Mouse (Mus musculus) heart, embryonic 11.5 days (tissue): Measurements from ENCODE around the gene Gm10428. TPM values are rescaled to one million over a fixed set of nuclear protein-coding genes. Genes with fewer than 3 reads are reported as not detected.
"Not testable (repeated sequence)": the region's sequence is repeated elsewhere in the genome, so short reads cannot be mapped to it uniquely, and the experiment has no call there.

ENCODE experiments used
- ATAC-seq: fragments of 200-750 bp; cut with Nextera tagmentation; replicated peaks from 2 replicates; pipeline ENCODE4 v1.8.0; 2017; ENCODE audit warnings: moderate library complexity; ENCODE audit not compliant: insufficient number of reproducible peaks, low FRiP score, low TSS enrichment
- H3K27ac ChIP-seq: fragments of 300-500 bp; sonication (generic); 2 replicates; pipeline ENCODE4 v1.5.1; 2014; ENCODE audit warnings: mild to moderate bottlenecking, low read depth, low read length
- H3K27me3 ChIP-seq: fragments of 300-500 bp; sonication (generic); 2 replicates; pipeline ENCODE4 v1.6.1; 2014; ENCODE audit warnings: mild to moderate bottlenecking, low read length, mixed read lengths; ENCODE audit not compliant: control insufficient read depth, insufficient read depth
- H3K36me3 ChIP-seq: fragments of 300-500 bp; sonication (generic); 2 replicates; pipeline ENCODE4 v1.6.1; 2014; ENCODE audit warnings: mild to moderate bottlenecking, low read length, moderate library complexity, mixed read lengths; ENCODE audit not compliant: control insufficient read depth, insufficient read depth
- H3K4me1 ChIP-seq: fragments of 300-500 bp; sonication (generic); 2 replicates; pipeline ENCODE4 v1.6.1; 2014; ENCODE audit warnings: low read length; ENCODE audit not compliant: control insufficient read depth, insufficient read depth
- H3K4me2 ChIP-seq: fragments of 300-500 bp; sonication (generic); 2 replicates; pipeline ENCODE4 v1.6.1; 2014; ENCODE audit warnings: mild to moderate bottlenecking, moderate library complexity
- H3K4me3 ChIP-seq: fragments of 300-500 bp; sonication (generic); 2 replicates; pipeline ENCODE4 v1.5.1; 2014; ENCODE audit warnings: low read depth, low read length
- H3K9ac ChIP-seq: fragments of 300-500 bp; sonication (generic); 2 replicates; pipeline ENCODE4 v1.6.1; 2014; ENCODE audit warnings: mild to moderate bottlenecking, low read depth, low read length, moderate library complexity
- H3K9me3 ChIP-seq: fragments of 300-500 bp; sonication (generic); replicated peaks from 2 replicates; pipeline ENCODE4 v1.6.1; 2016; ENCODE audit warnings: low read length; ENCODE audit not compliant: control insufficient read depth
- whole genome bisulfite sequencing: fragments of 180-500 bp; shearing (Covaris S2); extraction: QIAGEN DNeasy Blood & Tissue Kit; methylation state at CpG from one replicate; pipeline ENCODE4 v1.1.7; 2014; ENCODE audit not compliant: insufficient replicate concordance; 5-methylcytosine and 5-hydroxymethylcytosine counted together
- polyA plus RNA-seq: library from polyadenylated mRNA; unstranded; fragments of >200 nt; fragmentation: Nextera tagmentation; extraction: Ambion mirVana; gene quantifications from 2 replicates; pipeline ENCODE4 v1.2.1, GENCODE M21; 2014

Gm10428 gene
- polyA plus RNA-seq, 1 experiment from 2014 or later: not detected

GRCm38 (mm10) chr11:62742261-62742957 is 10.5 kb upstream of the Gm10428 start:
- no peaks in the 10 kb centered on the region for H3K4me1 ChIP-seq
- no peak for ATAC-seq
- peaks cover 11% of the 10 kb centered on the region for H3K27me3 ChIP-seq
- WGBS: 70% methylated on average over 10 of the region's 10 CpGs
- no peak overlapping the region for H3K4me2 ChIP-seq
- no peak overlapping the region for H3K4me3 ChIP-seq
- no peak overlapping the region for H3K9ac ChIP-seq
- H3K36me3 ChIP-seq: no peaks in the 10 kb centered on the region
- H3K27ac ChIP-seq: no peak overlapping the region
- no peaks in the 10 kb centered on the region for H3K9me3 ChIP-seq

- 45% methylated on average over 5 of the region's 5 CpGs for WGBS
- Histone ChIP-seq H3K36me3 (no peaks in the 10 kb centered on the region), H3K4me1 (no peaks in the 10 kb centered on the region), H3K4me3 (no peak overlapping the region), H3K9me3 (no peaks in the 10 kb centered on the region), H3K27ac (no peak overlapping the region), H3K4me2 (no peak overlapping the region), H3K27me3 (peaks cover 18% of the 10 kb centered on the region), H3K9ac (no peak overlapping the region)
- ATAC-seq: no peak
Observed at GRCm38 (mm10) chr11:62744103-62744502, 8.8 kb upstream of the Gm10428 start.

DNA sequence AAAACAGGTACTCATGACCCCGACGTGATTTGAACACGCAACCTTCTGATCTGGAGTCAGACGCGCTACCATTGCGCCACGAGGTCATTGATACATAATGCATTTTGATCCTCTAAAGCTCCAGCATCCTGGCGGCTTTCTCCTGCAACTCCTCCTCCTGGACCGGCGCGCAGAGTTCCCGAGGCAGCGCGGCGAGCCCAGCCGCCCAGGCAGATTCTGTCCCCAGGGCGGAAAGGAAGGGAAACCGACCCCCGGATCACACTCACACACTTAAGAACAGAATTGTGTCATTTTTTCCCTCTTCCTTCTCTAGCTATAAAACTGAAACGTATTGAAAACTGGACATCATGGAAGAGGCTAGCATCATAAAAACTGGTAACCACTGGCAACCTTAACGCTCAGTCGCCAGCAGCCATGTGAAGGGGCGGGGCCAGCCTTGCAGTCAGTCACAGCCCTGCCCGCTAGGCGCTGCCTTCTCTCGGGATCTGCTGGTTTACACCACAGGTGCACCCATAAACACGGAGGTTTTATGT is 6.8 kb upstream of the Gm10428 start:
- Histone ChIP-seq H3K36me3 (no peaks in the 10 kb centered on the region), H3K4me2 (peak overlapping the region; percentile 78), H3K4me3 (peak overlapping the region; percentile 43), H3K27ac (no peak overlapping the region), H3K9ac (no peak overlapping the region), H3K27me3 (peaks cover 19% of the 10 kb centered on the region), H3K9me3 (no peaks in the 10 kb centered on the region), H3K4me1 (no peaks in the 10 kb centered on the region)
- 4% methylated on average over 27 of the region's 27 CpGs for WGBS
- ATAC-seq: no peak

DNA sequence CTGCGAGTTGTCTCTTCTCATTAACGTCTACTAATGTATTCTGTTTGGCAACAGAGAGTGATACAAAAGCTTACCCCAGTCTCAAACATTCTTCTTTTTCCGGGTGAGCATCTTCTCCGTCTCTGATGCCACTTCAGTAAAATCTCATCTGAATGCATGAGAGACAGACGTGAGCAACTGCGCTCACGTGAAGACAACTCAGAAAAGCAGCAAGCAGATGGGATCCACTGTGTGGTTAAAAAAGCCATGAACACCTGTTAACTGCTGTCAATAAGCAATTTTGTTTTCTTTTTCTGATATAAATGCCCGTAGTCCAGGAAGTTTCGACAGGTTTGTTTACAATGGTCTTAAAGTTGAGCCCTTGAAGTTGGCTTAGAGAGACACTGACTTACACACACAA is 5.7 kb upstream of the Gm10428 start:
- H3K4me3 ChIP-seq: no peak overlapping the region
- ATAC-seq: no peak
- WGBS: 77% methylated on average over 9 of the region's 9 CpGs
- no peak overlapping the region for H3K4me2 ChIP-seq
- H3K27me3 ChIP-seq: peaks cover 23% of the 10 kb centered on the region
- no peak overlapping the region for H3K9ac ChIP-seq
- no peaks in the 10 kb centered on the region for H3K4me1 ChIP-seq
- H3K36me3 ChIP-seq: no peaks in the 10 kb centered on the region
- H3K27ac ChIP-seq: no peak overlapping the region
- no peaks in the 10 kb centered on the region for H3K9me3 ChIP-seq

- Histone ChIP-seq H3K9me3 (no peaks in the 10 kb centered on the region), H3K27ac (no peak overlapping the region), H3K4me3 (no peak overlapping the region), H3K27me3 (peaks cover 23% of the 10 kb centered on the region), H3K36me3 (no peaks in the 10 kb centered on the region), H3K9ac (no peak overlapping the region), H3K4me2 (no peak overlapping the region), H3K4me1 (no peaks in the 10 kb centered on the region)
- WGBS: 78% methylated on average over 4 of the region's 4 CpGs
- no peak for ATAC-seq
Observed at GRCm38 (mm10) chr11:62748062-62748461, 4.8 kb upstream of the Gm10428 start.

GRCm38 (mm10) chr11:62749445-62749844 is 3.5 kb upstream of the Gm10428 start:
- not testable (repeated sequence) for ATAC-seq, H3K4me3 ChIP-seq, H3K9me3 ChIP-seq, H3K27ac ChIP-seq, H3K4me1 ChIP-seq, H3K36me3 ChIP-seq, H3K4me2 ChIP-seq, H3K9ac ChIP-seq
- 86% methylated on average over 13 of the region's 13 CpGs for WGBS
- H3K27me3 ChIP-seq: peaks cover 23% of the 10 kb centered on the region

DNA sequence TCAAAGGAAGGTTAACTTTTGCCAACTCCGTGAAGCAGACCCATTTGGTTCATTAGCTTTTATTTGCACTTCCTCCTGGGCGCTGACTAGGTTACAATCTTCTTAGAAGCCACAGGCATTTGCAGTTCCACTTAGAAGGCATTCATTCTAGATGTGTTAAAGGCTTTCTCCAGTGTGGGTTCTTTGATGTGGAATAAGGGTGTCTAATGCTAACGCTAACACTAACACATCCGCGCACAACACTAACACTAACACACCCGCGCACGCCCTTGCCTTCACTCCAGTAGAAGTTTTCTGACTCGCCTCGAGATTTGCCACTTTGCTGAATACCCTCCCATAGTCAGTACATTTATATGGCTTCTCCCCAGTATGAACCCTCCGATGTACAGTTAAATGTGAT is 709 bp upstream of the Gm10428 start:
- Histone ChIP-seq H3K27me3 (peaks cover 18% of the 10 kb centered on the region), H3K4me1 (no peaks in the 10 kb centered on the region), H3K27ac (no peak overlapping the region), H3K9ac (no peak overlapping the region), H3K36me3 (no peaks in the 10 kb centered on the region), H3K4me2 (no peak overlapping the region), H3K4me3 (no peak overlapping the region), H3K9me3 (no peaks in the 10 kb centered on the region)
- WGBS: 56% methylated on average over 11 of the region's 11 CpGs
- ATAC-seq: no peak

GRCm38 (mm10) chr11:62756456-62757142 is 3.7 kb downstream of the Gm10428 start:
- H3K27ac ChIP-seq: no peak overlapping the region
- peak overlapping the region; percentile 57 for H3K4me2 ChIP-seq
- H3K9me3 ChIP-seq: no peaks in the 10 kb centered on the region
- H3K4me1 ChIP-seq: no peaks in the 10 kb centered on the region
- H3K27me3 ChIP-seq: 0 out of 2 replicates have a peak, but pooled peaks cover 8% of the 10 kb centered on the region
- H3K36me3 ChIP-seq: no peaks in the 10 kb centered on the region
- no peak overlapping the region for H3K9ac ChIP-seq
- ATAC-seq: peak; percentile 91
- 7% methylated on average over 36 of the region's 36 CpGs for WGBS
- peak overlapping the region; percentile 11; the same call in 1 of the 2 replicates for H3K4me3 ChIP-seq
